Mouse (Mus musculus) hindbrain, embryonic 16.5 days (tissue): Measurements from ENCODE around the gene Safb2. TPM values are rescaled to one million over a fixed set of nuclear protein-coding genes. Genes with fewer than 3 reads are reported as not detected.
A peak's percentile ranks its signal among the peaks of the same experiment; 100 is the strongest.

Experiments used
- ATAC-seq: fragments of 200-750 bp; cut with Nextera tagmentation; 2 replicates; pipeline ENCODE4 v1.8.0; 2017; ENCODE audit warnings: moderate TSS enrichment, moderate library complexity
- H3K27ac ChIP-seq: fragments of 300-500 bp; sonication (generic); 2 replicates; pipeline ENCODE4 v1.5.1; 2014; ENCODE audit warnings: low read depth, mild to moderate bottlenecking, control low read depth, low read length, moderate library complexity
- H3K27me3 ChIP-seq: fragments of 300-500 bp; sonication (generic); replicated peaks from 2 replicates; pipeline ENCODE4 v1.6.1; 2014; ENCODE audit warnings: low read length; ENCODE audit not compliant: control insufficient read depth, insufficient read depth
- H3K36me3 ChIP-seq: fragments of 300-500 bp; sonication (generic); 2 replicates; pipeline ENCODE4 v1.6.1; 2014; ENCODE audit warnings: mild to moderate bottlenecking, low read length, moderate library complexity, mixed read lengths; ENCODE audit not compliant: control insufficient read depth, insufficient read depth
- H3K4me1 ChIP-seq: fragments of 300-500 bp; sonication (generic); 2 replicates; pipeline ENCODE4 v1.6.1; 2014; ENCODE audit warnings: low read depth, low read length; ENCODE audit not compliant: control insufficient read depth, insufficient read depth
- H3K4me2 ChIP-seq: fragments of 300-500 bp; sonication (generic); 2 replicates; pipeline ENCODE4 v1.6.1; 2014; ENCODE audit warnings: mild to moderate bottlenecking, low read length, control low read depth, moderate library complexity
- H3K4me3 ChIP-seq: fragments of 300-500 bp; sonication (generic); 2 replicates; pipeline ENCODE4 v1.5.1; 2014; ENCODE audit warnings: mild to moderate bottlenecking, low read length, control low read depth, moderate library complexity
- H3K9ac ChIP-seq: fragments of 300-500 bp; sonication (generic); 2 replicates; pipeline ENCODE4 v1.6.1; 2014; ENCODE audit warnings: low read depth, mild to moderate bottlenecking, control low read depth, low read length, moderate library complexity
- H3K9me3 ChIP-seq: fragments of 300-500 bp; sonication (generic); 2 replicates; pipeline ENCODE4 v1.6.1; 2014; ENCODE audit warnings: mild to moderate bottlenecking, low read length, moderate library complexity; ENCODE audit not compliant: control insufficient read depth
- WGBS: fragments of 180-500 bp; shearing (Covaris S2); extraction: QIAGEN DNeasy Blood & Tissue Kit; methylation state at CpG from one replicate; pipeline ENCODE4 v1.1.7; 2014; 5-methylcytosine and 5-hydroxymethylcytosine counted together
- polyA plus RNA-seq: library from polyadenylated mRNA; unstranded; fragments of >200 nt; fragmentation: Nextera tagmentation; extraction: Ambion mirVana; gene quantifications from 2 replicates; pipeline ENCODE4 v1.2.1, GENCODE M21; 2015

The Safb2 gene
- polyA plus RNA-seq, 1 experiment from 2014 or later = 56.7 TPM

GRCm38 (mm10) chr17:56522744-56523143 is 61.6 kb downstream of the Safb2 start:
- WGBS = 47% methylated on average over 1 of the region's 1 CpGs
- no peak overlapping the region for H3K27ac ChIP-seq
- H3K36me3 ChIP-seq = no peaks in the 10 kb centered on the region
- ATAC-seq = no peak
- H3K27me3 ChIP-seq = no peaks in the 10 kb centered on the region
- no peak overlapping the region for H3K4me3 ChIP-seq
- H3K4me2 ChIP-seq = no peak overlapping the region
- no peak overlapping the region for H3K9ac ChIP-seq
- no peaks in the 10 kb centered on the region for H3K9me3 ChIP-seq
- H3K4me1 ChIP-seq = no peaks in the 10 kb centered on the region

- peak; percentile 73 for ATAC-seq
- Histone ChIP-seq H3K27ac (peak overlapping the region; percentile 51), H3K27me3 (peaks cover 17% of the 10 kb centered on the region), H3K9me3 (no peaks in the 10 kb centered on the region; the same call in 1 of the 2 replicates), H3K9ac (peak overlapping the region; percentile 41), H3K36me3 (no peaks in the 10 kb centered on the region), H3K4me1 (peaks cover 16% of the 10 kb centered on the region), H3K4me3 (no peak overlapping the region), H3K4me2 (peak overlapping the region; percentile 32)
- 7% methylated on average over 13 of the region's 13 CpGs for WGBS
These were observed 68.5 kb downstream of the Safb2 start for GRCm38 (mm10) chr17:56515690-56516410.

- no peaks in the 10 kb centered on the region; the same call in 1 of the 2 replicates for H3K9me3 ChIP-seq
- H3K4me3 ChIP-seq = no peak overlapping the region
- WGBS = 46% methylated on average over 12 of the region's 12 CpGs
- peaks cover 24% of the 10 kb centered on the region for H3K27me3 ChIP-seq
- H3K4me2 ChIP-seq = no peak overlapping the region
- H3K36me3 ChIP-seq = no peaks in the 10 kb centered on the region
- no peak overlapping the region for H3K9ac ChIP-seq
- no peak overlapping the region for H3K27ac ChIP-seq
- H3K4me1 ChIP-seq = peaks cover 24% of the 10 kb centered on the region
- ATAC-seq = no peak
These were observed 69.5 kb downstream of the Safb2 start for GRCm38 (mm10) chr17:56514916-56515315.

- ATAC-seq = no peak
- Histone ChIP-seq H3K4me1 (peaks cover 28% of the 10 kb centered on the region), H3K36me3 (no peaks in the 10 kb centered on the region), H3K27me3 (peaks cover 24% of the 10 kb centered on the region), H3K27ac (no peak overlapping the region), H3K9ac (no peak overlapping the region), H3K4me2 (no peak overlapping the region), H3K9me3 (no peaks in the 10 kb centered on the region; the same call in 1 of the 2 replicates), H3K4me3 (no peak overlapping the region)
These were observed 70.1 kb downstream of the Safb2 start for GRCm38 (mm10) chr17:56514330-56514729.

- no peaks in the 10 kb centered on the region; the same call in 1 of the 2 replicates for H3K9me3 ChIP-seq
- peaks cover 28% of the 10 kb centered on the region for H3K4me1 ChIP-seq
- peak within 1 kb of the TSS; percentile 29 for H3K4me3 ChIP-seq
- H3K9ac ChIP-seq = peak within 1 kb of the TSS; percentile 33
- WGBS = 70% methylated on average over 22 of the region's 22 CpGs
- peaks cover 24% of the 10 kb centered on the region for H3K27me3 ChIP-seq
- H3K27ac ChIP-seq = no peak within 1 kb of the TSS
- peak within 1 kb of the TSS; percentile 49 for H3K4me2 ChIP-seq
- no peak for ATAC-seq
- no peaks in the 10 kb centered on the region for H3K36me3 ChIP-seq
These were observed 72.1 kb downstream of the Safb2 start, which contains the start of gene Znrf4 for GRCm38 (mm10) chr17:56512310-56512709. Gene Znrf4 (minus strand): TSS chr17:56512431.

- ATAC-seq = no peak
- H3K4me1 ChIP-seq = peaks cover 31% of the 10 kb centered on the region
- H3K27me3 ChIP-seq = peaks cover 24% of the 10 kb centered on the region
These were observed 72.7 kb downstream of the Safb2 start for GRCm38 (mm10) chr17:56511707-56512090.

GRCm38 (mm10) chr17:56510970-56511706 is 73.2 kb downstream of the Safb2 start:
- Histone ChIP-seq H3K27me3 (peaks cover 24% of the 10 kb centered on the region), H3K27ac (peak overlapping the region; percentile 42), H3K4me1 (peaks cover 34% of the 10 kb centered on the region), H3K4me3 (peak overlapping the region; percentile 29), H3K9ac (peak overlapping the region; percentile 33), H3K4me2 (peak overlapping the region; percentile 49), H3K36me3 (no peaks in the 10 kb centered on the region), H3K9me3 (no peaks in the 10 kb centered on the region)
- WGBS = 7% methylated on average over 59 of the region's 60 CpGs
- ATAC-seq = no peak

More at GRCm38 (mm10) chr17:56511707-56512090, 72.7 kb downstream of the Safb2 start:
- H3K36me3 ChIP-seq = no peaks in the 10 kb centered on the region
- 23% methylated on average over 29 of the region's 29 CpGs for WGBS
- peak overlapping the region; percentile 29 for H3K4me3 ChIP-seq
- H3K4me2 ChIP-seq = peak overlapping the region; percentile 49
- H3K9me3 ChIP-seq = no peaks in the 10 kb centered on the region; the same call in 1 of the 2 replicates
- H3K27ac ChIP-seq = no peak overlapping the region
- H3K9ac ChIP-seq = peak overlapping the region; percentile 33
